Mouse (Mus musculus): ENCODE results near the gene Gpx8.

Gene Gpx8

DNA sequence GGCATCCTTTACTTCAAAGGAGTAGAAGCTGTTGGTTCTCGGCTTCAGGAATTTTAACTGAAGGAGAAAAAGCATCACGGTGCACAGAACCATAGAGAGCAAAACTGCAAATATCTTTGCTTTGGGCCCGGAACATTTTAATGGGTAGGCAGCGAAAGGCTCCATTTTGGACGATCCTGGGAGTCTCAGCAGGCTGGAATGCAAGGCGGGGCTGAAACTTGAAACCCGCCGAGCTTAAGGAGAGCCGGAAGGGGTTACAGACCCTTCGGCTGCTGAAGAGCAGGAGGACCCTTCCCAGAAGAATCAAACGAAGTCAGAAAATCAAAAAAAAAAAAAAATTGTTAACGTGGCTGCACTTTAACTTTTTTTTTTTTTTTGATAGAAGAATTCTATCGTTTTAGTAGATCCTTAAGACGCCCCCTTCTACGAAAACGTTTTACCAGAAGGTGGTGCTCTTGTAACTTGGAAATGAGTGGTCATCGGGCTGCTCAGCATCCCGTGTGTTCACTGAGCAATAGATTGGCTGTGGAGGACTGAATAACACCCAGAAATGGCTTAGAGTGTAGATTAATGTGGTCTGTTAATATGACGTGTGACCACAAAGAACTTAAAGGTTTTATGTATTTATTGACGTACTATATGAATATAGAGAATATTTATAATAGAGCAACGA lies at the start of gene Gpx8:
TSS of gene Gpx8 (minus strand) at position 200 of the 673 bp plus-strand sequence.
- DNase-seq: peak; percentile 92

DNA sequence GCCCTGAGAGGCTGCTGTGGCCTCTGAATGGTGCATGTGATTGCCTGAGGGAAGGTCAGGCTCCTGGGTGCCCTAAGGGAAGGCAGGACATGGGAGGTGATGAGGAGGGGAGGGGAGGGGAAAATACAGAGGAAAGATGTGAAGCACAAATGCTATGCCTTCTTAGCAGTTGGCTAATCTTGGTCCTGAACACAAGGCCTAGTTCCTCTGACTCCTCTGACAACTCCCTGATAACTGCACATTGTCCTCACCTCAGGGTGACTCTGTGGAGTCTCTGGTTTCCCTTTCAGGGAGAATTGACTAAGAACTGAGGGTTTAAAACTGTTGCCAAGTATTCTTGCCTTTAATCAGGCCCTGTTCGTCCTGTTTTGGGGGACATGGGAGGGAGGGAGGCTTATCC lies 48.4 kb upstream of the Gpx8 start:
- DNase-seq: no peak

DNA sequence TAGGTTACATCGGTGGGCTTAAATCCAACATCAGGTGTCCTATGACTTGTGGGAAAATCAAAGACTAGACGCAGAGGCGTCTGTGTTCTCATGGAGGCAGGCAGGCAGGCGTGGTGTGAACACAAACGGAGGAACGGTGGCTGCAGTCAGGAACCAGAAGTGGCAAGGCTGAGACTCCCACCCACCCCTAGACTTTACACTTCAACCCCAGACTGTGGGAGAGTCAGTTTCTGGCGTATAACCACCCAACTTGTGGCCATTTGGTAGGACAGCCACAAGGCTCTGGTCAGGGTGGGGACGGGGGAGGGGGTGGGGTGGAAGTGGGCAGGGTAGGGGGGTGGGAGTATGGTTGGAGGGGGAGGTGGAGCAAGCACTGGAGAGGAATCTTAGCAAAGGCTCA lies 44.3 kb upstream of the Gpx8 start:
- DNase-seq: no peak

DNA sequence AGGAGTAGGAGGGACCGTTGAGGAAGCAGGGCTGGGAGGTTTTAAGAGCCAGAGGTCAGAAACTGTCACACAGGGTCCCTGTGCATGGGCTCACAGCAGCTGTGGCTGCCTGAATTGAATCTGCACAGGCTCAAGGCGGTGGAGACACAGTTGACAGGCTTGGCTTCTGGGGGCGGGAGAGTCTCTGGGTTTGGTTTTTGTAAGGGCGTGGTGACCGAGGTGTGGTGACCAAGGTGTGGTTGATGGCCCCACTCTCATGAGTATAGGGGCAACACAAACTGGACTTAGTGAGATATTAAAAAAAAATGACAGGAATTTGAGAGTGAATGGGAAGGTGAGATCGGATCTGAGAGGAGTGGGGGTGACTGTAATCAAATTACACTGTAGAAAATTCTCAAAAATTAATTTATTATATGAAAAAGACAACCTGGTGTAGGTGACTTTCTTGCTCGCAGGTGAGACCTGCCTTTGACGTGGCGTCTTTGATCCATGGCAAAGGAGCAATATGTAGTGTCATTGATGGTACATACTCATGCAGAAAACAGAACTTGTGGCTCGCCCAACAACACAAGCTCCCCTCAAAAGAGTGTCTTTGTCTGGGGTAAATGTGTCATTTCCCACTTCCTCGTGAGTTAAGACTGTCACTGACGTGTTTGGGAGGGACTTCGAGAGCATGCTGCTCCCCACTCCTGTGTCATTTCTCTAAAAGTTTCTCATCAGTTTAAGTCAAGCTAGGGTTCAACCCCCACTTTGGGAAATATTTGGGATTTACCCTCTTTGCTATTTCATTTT lies 41.2 kb upstream of the Gpx8 start:
- DNase-seq: no peak

DNA sequence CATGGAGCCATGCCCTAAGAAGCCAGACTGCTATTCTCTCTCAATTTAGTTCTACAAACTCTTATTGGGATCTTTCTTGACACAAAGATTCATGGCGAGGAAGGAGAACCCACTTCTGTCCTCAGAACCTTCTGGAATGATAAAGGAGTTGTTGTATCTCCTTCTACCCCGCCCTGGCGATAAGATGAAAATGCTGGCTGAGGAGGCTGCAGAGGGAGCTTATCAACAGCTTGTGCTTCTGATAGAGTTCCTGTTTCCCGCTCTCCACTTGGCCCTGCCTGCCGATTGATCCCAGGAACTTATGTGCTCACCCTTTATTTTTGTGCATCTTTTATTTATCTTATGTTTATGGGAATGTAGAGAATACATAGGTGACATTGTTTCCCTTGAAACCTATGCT lies 38.5 kb upstream of the Gpx8 start:
- DNase-seq: no peak

DNA sequence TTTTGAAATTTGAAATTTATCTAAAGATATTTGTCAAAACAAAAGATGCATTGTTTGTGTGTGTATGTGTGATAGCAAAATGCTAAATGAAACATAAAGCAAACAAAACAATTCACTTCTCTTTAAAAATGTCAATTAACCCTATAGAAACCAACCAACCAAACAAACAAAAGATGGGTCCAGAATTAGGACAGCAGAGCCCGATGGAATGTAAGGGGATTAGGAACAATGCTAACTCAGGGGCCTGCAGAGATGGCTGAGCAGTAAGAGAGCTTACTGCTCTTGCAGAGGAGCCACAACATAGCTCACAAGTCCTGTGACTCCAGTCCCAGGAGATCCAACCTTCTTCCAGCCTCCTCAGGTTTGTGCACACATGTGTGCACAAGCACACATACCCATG lies 35.9 kb upstream of the Gpx8 start:
- no peak for DNase-seq

DNA sequence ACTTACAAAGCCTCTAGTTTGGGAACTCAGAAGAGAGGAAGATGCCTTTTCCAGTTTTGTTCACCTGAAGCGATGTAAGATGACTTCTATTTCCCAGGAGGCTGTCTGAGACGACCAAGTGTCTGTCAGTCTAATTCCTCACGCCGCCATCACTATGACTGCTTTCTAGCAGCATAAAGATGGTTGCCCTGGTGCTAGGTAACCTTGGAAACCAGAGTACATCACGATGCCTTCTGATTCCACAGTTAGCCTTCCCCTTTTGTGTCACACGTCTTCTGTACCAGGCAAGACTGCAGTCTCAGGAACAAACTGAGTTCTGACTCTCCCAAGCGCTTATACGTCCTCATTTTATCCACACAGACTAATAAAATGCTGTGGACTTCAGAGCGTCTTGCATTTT lies 32.8 kb upstream of the Gpx8 start:
- DNase-seq: peak; percentile 16

DNA sequence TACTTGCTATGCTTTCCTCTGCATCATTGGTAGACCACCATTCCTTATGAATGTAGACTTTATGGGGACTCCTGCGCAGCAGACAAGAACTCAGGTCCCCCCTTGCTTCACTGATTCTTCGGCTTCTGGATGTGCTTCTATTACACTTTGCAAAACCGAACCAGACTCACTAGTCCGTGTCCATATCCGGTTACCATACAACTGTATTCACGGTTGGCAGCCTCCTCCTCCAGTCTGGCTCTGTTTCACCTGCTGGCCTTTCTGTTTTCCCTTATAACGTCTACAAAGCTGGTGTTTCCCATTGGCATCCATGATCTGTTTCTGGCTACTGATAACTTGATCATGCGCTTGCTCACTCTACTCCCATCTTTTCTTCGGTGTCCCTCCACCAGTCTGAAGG lies 18.3 kb upstream of the Gpx8 start:
- DNase-seq: no peak

DNA sequence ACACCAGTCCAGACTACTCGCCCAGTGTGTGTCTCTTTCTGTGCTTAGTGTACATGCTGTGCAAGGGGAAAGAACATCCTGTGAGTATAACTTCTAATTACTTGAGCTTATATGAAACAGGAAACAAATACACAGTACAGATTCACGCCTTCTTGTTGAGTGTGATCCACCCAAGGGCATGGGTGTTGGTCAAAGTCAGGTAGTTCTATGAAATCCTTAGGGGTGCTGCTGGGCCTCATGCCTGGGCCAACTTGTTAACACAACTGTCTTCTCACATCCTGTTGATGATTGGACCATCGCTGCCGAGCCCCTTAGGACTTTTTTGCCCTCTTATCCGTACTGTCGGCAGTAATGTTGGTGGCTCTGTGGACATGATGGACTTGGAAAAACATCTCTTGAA lies 15.5 kb upstream of the Gpx8 start:
- no peak for DNase-seq

DNA sequence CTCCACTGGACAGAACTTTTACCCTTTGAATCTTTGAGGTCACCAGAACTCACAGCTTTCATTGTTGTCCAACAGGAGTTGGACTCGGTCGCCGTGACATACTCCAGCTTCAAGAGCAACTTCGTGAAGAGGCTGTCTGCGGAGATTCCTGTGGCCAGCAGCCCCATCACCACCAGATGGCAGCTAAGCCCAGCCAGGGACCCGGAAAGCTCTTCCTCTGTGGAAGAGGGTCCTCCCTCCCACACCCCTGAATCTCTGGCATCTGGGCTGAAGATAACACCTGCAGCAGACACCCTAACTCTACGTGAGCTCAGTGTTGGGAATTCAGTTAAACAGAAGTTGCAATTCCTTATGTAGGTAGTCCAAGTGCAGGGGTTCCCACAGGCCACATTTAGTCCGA lies 9.6 kb upstream of the Gpx8 start:
- peak; percentile 51 for DNase-seq

DNA sequence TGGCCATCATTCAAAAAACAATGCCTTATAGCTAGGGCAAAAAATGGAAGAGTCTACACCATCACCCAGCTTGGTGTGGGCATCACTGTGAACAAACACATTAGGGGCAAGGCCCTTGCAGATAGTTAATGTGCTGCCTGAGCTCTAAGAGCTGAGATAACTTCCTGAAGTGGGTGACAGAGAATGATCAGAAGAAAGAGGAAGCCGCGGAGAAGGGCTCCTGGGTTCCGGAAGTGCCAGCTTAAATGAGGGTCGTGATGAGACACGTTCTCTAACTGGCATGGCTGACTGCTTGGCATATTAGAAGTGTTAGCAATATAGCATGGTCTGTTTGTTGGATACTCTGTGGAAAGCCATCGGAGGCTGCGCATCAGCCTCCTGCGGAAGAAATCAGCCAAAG lies 8.0 kb upstream of the Gpx8 start:
- DNase-seq: no peak

DNA sequence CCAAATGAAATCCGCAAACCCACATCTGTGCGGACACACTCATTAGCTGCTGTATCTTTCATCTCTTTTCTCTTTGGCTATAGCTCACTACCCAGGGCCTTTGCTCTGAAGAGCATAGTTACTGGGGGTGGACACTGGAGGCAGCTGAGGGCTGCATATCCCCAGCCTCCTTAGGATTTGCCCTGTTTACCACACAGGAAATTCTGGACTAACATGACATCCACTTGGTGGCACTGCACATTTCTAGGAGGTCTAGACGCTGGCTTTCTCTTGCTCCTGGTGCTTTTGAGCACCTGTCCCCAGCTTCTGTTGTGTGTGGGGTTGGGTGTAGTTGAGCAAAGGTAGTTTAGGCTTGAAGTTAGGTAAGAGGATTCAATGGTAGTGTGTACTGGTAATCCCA lies 1.4 kb upstream of the Gpx8 start:
- no peak for DNase-seq

DNA sequence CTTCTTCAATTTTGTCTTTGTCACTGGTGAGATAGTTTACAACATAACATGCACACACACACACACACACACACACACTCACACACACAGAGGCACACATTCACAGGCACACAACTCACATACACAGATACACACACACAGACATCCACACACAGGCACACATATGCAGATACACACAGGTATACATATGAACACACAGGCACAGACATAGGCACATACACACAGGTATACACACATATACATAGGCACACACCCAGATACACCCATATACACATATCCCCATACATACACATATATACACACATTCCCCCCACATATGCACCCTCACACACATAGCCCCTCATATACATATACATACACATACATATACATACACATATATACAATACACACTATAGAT lies 808 bp upstream of the Gpx8 start:
- DNase-seq: no peak

DNA sequence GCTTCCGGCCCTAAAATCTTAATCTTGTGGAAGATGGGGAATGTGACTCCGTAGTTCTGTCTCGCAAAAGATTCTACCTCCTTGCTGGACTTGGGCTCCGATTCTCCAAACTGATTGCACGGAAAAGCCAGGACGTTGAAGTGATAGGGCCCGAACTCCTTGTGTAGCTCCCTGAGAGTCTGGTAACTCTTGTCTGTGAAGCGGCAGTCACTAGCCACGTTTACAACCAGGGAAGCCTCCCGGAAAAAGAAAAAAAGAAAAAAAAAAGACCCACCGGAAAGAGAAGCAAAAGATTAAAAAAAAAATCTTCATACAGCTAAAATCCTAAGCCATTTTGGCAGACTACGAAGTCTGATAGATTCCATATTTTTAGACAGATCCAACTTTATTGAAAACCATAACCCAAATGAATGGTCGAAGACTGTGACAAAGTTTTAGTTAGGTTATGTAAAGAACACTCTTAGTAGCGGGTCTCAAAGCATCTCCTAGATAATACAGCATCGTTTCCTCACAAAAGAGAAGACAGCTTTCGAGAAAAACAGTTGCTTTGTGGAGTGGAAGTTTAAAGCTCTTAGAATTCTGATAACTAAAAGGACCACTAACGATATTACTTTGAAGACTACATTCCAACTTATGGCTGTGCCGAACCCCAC lies 626 bp downstream of the Gpx8 start:
- peak; percentile 41 for DNase-seq

DNA sequence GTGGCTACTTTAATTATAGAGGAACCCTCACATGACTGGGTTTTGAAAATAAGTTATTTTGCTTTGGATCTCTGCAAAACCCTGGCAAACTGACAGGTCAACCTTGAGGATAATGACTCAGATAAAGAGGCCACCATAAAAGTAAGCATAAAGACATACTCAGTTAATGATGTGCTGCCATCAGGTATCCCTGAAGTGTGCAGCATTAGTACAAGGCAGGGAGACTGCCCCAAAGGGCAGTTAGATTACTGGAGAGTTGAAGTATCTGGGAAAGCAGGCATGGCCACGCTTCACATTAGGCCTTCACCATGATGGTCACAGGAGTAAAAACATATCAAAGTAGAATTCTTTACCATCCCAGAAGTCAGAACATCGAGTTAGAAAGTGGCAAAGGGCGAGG lies 1.3 kb downstream of the Gpx8 start:
- no peak for DNase-seq

DNA sequence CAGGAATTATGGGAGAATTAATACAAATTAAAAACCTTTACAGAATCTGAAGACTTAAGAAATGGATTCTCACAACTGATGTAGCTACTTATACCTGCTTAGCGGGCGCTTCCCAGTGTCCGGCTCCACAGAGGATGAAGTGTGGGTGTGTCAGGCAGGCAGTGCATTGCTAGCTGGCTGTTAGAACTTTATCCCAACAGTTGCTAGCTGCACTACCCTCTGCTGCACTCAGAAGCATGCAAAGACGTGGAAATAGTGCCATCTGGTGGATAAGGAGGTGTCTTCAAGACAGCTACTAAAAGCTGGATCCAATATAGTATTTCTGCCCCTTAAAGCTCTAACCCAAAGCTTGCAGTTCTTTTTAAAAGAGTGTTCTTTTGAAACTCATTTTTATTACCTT lies 10.4 kb downstream of the Gpx8 start:
- peak; percentile 95 for DNase-seq

DNA sequence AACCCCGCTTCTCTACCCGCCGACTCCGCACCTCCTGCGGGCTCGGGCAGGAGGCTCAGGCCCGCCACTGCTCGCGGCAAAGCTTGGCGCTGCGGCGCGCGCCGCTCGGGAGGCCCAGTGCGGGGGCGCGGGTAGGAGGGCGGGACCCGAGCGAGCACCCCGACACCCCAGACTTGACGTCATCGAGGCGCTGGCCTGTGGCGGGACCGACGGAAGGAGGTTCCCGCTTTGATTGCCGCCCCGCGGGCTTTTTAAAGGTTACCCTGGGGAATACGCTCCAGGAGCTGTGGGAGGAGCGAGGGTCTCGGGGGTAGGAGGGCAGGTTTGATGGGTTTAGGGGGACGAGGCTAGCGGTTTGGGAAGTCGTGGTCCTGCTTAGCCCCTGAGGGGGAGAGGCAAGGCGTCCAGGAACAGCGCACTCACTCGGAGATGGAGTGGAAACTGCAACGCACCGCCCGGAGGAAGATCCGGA lies 11.2 kb downstream of the Gpx8 start, which contains the start of gene Cdc20b:
TSS of gene Cdc20b (plus strand) at position 162 of the 472 bp plus-strand sequence.
- DNase-seq: peak; percentile 72

DNA sequence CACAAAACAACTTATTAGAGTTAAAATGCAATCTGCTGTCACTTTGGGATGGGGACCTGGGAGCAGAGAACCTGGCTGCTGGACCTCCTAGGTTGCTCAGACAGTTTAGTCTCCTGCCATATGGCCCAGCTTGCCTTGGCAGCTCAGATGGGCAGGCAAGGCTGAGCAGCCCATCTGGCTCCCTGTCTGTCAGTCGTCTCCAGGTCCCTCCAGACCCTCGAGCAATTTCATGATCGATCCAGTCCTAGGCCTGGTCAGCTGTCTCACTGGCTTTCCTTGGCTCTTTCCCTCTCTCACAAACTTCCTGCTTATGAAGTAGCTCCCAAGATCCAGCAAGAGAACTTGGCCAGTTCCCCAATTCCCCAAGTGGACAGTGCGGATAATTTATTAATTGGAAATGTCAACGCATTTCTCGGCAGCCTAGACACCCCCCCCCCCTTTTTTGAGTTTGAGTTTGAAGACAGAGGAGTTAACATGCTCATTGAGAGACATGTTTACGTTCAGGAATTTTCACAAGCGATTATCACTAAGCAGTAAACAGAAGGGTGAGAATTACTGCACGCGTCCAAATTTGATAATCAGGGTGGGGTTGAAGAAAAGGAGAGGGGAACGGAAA lies 11.8 kb downstream of the Gpx8 start:
- DNase-seq: peak; percentile 37

DNA sequence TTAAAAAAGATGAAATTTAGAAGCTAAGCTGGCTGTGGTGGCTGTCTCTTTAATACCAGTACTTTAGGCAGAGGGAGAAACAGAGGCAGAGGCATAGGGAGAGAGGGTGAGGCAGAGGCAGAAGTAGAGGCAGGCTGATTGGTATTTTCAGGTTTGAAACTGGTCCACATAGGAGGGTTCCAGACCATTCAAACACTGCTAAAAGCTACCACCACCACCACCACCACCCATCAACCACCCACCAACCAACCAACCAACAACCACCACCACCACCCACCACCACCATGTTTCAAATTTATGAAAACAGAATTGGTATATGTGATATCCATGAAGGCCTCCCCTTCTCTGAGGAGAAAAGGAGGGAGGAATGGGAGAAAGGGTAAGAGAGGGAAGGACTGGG lies 13.4 kb downstream of the Gpx8 start:
- no peak for DNase-seq

DNA sequence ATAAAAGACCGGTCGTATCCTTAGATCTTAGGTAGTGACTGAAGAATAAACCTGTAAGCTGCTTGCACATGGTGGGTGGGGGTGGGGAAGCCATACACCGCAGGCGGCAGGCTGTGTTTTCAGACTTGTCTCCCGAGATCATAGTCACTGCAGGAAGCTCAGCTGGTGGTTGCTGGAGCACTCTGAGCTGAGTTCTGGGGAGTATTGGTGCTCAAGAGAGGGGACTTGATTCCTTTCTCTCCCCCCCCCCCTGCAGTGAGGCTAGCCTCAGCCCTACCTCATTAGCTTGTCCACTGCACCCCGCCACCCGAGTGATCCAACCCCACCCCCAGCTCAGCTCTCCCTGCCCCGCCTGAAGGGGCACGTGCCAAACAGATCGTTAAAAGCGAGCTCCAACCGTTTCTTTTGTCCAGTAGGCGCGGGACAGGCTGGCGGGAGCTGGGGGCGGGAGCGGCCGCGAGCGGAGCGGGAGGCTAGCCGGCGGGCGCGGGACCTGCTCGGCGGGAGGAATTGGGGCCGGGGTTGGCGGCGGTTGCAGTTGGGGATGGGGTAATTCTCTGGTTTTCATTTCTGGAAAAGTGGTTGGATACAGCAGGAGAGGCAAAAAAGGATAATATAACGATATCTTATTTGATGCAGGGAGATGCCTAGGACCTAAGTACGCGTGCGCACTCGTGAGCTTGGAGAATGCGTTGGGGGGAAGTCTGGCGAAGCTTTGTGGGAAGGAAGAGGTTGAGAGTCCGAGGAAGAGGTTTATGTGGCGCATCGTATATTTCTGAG lies 14.2 kb downstream of the Gpx8 start:
- peak; percentile 85 for DNase-seq

DNA sequence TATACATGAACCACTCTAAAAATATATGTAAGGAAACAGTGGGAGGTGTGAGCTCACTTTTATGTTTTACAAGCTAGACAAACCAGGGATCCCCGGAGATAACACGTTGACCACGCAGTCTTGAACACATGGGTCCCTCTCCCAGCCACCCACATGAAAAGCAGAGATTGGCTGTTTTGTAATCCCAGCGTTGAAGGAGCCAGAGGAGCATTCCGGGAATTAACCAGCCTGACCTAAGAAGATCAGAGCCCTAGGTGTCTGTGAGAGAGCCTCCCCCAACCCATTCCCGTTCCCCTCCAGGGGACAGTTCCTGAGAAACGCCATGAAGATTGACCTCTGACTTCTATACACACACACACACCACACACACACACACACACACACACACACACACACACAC lies 14.9 kb downstream of the Gpx8 start:
- DNase-seq: peak; percentile 24

DNA sequence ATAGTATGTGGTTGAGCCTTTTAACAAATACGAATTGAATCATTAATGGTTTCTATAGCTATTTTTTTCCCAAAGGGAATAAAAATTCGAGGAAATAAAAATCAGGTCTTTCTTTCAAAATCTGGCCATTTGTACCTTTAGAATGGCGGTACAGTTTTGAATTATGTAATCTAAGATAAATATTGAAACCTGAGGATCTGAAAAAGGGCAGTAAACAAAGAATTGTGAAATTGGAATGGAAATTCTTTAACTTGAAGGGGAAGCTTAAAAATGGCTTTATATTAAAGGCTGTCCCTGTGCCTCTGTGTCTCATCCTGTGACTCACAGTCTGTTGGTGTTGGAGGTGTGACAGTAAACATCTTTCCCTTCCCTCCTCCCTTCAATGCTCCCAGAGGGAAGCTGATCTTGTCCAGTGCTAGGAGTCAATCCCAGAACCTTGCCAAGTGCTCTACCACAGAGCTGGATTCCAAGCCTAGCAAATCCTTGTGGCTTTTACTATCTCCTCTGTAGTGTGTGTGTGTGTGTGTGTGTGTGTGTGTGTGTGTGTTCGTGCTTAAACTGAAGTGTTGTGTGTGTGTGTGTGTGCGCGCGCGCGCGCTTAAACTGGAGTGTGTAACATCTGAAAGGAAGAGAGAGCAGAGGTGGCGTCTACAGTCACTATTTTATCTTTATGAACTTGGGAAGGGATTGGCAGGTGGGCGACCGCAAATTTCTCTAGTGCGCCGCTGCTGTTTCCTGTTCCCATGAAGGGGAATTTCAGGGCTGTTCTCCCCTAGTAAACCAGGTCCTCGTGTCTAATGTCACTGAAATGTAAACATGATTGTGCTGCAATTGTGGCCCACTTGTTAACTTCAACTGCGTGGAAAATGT lies 22.7 kb downstream of the Gpx8 start:
- no peak for DNase-seq
